18 mouse cellular contexts compared by ENCODE assay signal in the genomic region with DNA sequence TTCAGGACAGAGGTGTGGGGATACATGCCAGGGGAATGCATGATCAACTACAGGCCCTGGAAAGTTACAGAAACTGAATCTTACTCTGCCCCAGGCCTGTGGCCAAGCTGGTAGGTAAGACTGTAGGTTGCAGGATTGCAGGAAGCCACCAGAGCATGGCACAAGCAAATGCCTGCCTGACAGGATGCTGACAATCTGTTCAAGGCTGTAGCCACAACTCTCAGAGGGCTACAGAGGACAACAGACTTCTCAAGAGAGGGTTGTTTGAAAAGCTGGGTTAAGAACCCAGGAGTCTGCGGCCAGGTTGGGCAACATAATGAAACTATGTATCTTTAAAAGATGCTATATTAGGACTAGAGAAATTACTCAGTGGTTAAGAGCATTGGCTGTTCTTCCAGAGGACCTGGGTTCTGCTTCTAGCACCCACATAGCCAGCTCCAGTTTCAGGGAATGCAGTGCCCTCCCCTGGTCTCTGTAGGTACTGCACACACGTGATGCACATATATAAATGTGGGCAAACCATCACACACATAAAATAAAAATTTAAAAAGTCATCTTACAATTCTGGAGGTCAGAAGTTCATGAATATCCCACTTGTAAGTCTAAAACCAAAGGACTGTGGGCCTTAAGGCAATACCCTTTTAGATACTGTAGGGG. TPM values are rescaled to one million over a fixed set of nuclear protein-coding genes. Genes with fewer than 3 reads are reported as not detected.
DNase-seq lines count a peak whose midpoint lies in the region; ATAC-seq and TF ChIP-seq lines count a peak whose summit lies in the region.
"Had no signal": no experiment of that assay in that cellular context is flagged by ENCODE, and none has a peak within 500 bp of the region (broad histone marks: within the 10 kb centered on the region; RNA-seq: fewer than 3 reads in every experiment).

No protein-coding gene starts in this region.

- no peaks in the 10 kb centered on the region for H3K36me3 ChIP-seq in midbrain, embryonic 14.5 days (ENCODE audit: control insufficient read depth, insufficient read depth, low read length)
- H3K36me3 ChIP-seq: embryonic facial prominence, embryonic 15.5 days; forebrain, embryonic 10.5 days; heart, embryonic 15.5 days; neural tube, embryonic 12.5 days had no signal

- no peak overlapping the region for H3K4me2 ChIP-seq in midbrain, embryonic 14.5 days (ENCODE audit: low read length)
- H3K4me2 ChIP-seq: embryonic facial prominence, embryonic 15.5 days; heart, embryonic 15.5 days; neural tube, embryonic 12.5 days had no signal

- no peak for TF ChIP-seq POLR2A in bone marrow, adult 2 months (IDR thresholded peaks at IDR 0.05; ENCODE audit: borderline replicate concordance, control insufficient read depth, low read depth, low read length)

- WGBS in bone marrow, adult 2 months = 77% methylated on average over 2 of the region's 2 CpGs
- 96% methylated on average over 2 of the region's 2 CpGs for WGBS in midbrain, embryonic 14.5 days

- H3K4me1 ChIP-seq in bone marrow, adult 2 months (ENCODE audit: control insufficient read depth, insufficient read depth, low read length) = peaks cover 9% of the 10 kb centered on the region
- no peaks in the 10 kb centered on the region for H3K4me1 ChIP-seq in midbrain, embryonic 14.5 days (ENCODE audit: control insufficient read depth, insufficient read depth, low read length)
- H3K4me1 ChIP-seq: embryonic facial prominence, embryonic 15.5 days; forebrain, embryonic 10.5 days; neural tube, embryonic 12.5 days had no signal

- H3K9me3 ChIP-seq in midbrain, embryonic 14.5 days (ENCODE audit: control insufficient read depth, low read length) = no peaks in the 10 kb centered on the region
- H3K9me3 ChIP-seq: embryonic facial prominence, embryonic 15.5 days; forebrain, embryonic 10.5 days; heart, embryonic 15.5 days; neural tube, embryonic 12.5 days had no signal

- no peak overlapping the region for H3K4me3 ChIP-seq in layer of hippocampus, adult 2 months
- H3K4me3 ChIP-seq in bone marrow, adult 2 months (replicated peaks; ENCODE audit: control insufficient read depth, low read depth, low read length) = no peak overlapping the region
- H3K4me3 ChIP-seq in midbrain, embryonic 14.5 days (replicated peaks; ENCODE audit: low read depth, low read length) = no peak overlapping the region
- H3K4me3 ChIP-seq: embryonic facial prominence, embryonic 15.5 days; forebrain, embryonic 10.5 days; heart, embryonic 15.5 days; neural tube, embryonic 12.5 days had no signal

- peak; percentile 35 for TF ChIP-seq CTCF in layer of hippocampus, adult 2 months (conservative IDR thresholded peaks at IDR 0.05)
- TF ChIP-seq CTCF in bone marrow, adult 2 months (IDR thresholded peaks at IDR 0.05; ENCODE audit: control insufficient read depth, insufficient read depth, low read length) = 0 out of 2 replicates have a peak, but pooled peaks have one; percentile 10

- no peak for DNase-seq in layer of hippocampus, adult 2 months (ENCODE audit: low spot score in 2 of 2)
- DNase-seq in layer of hippocampus, adult 18-20 months (ENCODE audit: low spot score in 2 of 2) = no peak
- DNase-seq in thymus, postnatal 4 days = peak; percentile 38
- no peak for DNase-seq in thymus, adult 18-20 months
- no peak for DNase-seq in midbrain, embryonic 14.5 days
- no peak for DNase-seq in frontal cortex, postnatal 36 days (ENCODE audit: low spot score in 2 of 2)
- DNase-seq: cerebellum, postnatal 14 days; embryo, embryonic 11 days; layer of hippocampus, postnatal 36 days; lung, postnatal 10 days had no signal

- H3K27me3 ChIP-seq in midbrain, embryonic 14.5 days (ENCODE audit: control insufficient read depth, insufficient read depth, low read length) = no peaks in the 10 kb centered on the region
- H3K27me3 ChIP-seq: embryonic facial prominence, embryonic 15.5 days; heart, embryonic 15.5 days; neural tube, embryonic 12.5 days had no signal

- no peak overlapping the region for H3K27ac ChIP-seq in layer of hippocampus, adult 2 months
- H3K27ac ChIP-seq in bone marrow, adult 2 months (ENCODE audit: control insufficient read depth, insufficient read depth, low read depth, low read length, poor library complexity) = no peak overlapping the region
- H3K27ac ChIP-seq in midbrain, embryonic 14.5 days (replicated peaks; ENCODE audit: low read depth, low read length) = no peak overlapping the region
- H3K27ac ChIP-seq: embryonic facial prominence, embryonic 15.5 days; forebrain, embryonic 10.5 days; heart, embryonic 15.5 days; neural tube, embryonic 12.5 days had no signal

- H3K9ac ChIP-seq in midbrain, embryonic 14.5 days (replicated peaks; ENCODE audit: low read length) = no peak overlapping the region
- H3K9ac ChIP-seq: embryonic facial prominence, embryonic 15.5 days; heart, embryonic 15.5 days; neural tube, embryonic 12.5 days had no signal

- no peak for ATAC-seq in midbrain, embryonic 14.5 days (ENCODE audit: low FRiP score, low TSS enrichment)
- ATAC-seq: inflammation-experienced regulatory T-cells, adult 6 months had no signal

RNA-seq across cellular contexts. Expression of gene Scimp, which starts 10.1 kb away (rescaled TPM):
- total RNA-seq in layer of hippocampus, adult 2 months (2021) = not detected
- total RNA-seq in layer of hippocampus, adult 18-20 months (2021) = not detected
- polyA plus RNA-seq in bone marrow, adult 2 months (2011; ENCODE audit: insufficient read depth, insufficient read length, low replicate concordance, missing spikeins) = 1.9 TPM in 1 of 2 replicates, not detected in the other
- polyA plus RNA-seq in midbrain, embryonic 14.5 days (2014; fragmentation: Nextera tagmentation; extraction: Ambion mirVana) = 0.39 TPM in 1 of 2 replicates, not detected in the other
- total RNA-seq: layer of hippocampus, postnatal 36 days; left cerebral cortex, postnatal 36 days had no signal
- polyA plus RNA-seq: embryonic facial prominence, embryonic 15.5 days; forebrain, embryonic 10.5 days; kidney, embryonic 14.5 days; neural tube, embryonic 12.5 days had no signal

RNA-seq across cellular contexts. Expression of gene Zfp3, which starts 38.3 kb away (rescaled TPM):
- 10 to 100 TPM; 23.8 TPM for total RNA-seq in layer of hippocampus, adult 2 months (2021)
- 10 to 100 TPM; 22.5 to 24.6 TPM for total RNA-seq in layer of hippocampus, adult 18-20 months (2021)
- 1.1 and 1.7 TPM in 2 replicates for polyA plus RNA-seq in bone marrow, adult 2 months (2011; ENCODE audit: insufficient read depth, insufficient read length, low replicate concordance, missing spikeins)
- polyA plus RNA-seq in midbrain, embryonic 14.5 days (2014; fragmentation: Nextera tagmentation; extraction: Ambion mirVana) = 14.8 and 16.8 TPM in 2 replicates

RNA-seq across cellular contexts. Expression of gene Rabep1, which starts 42.2 kb away (rescaled TPM):
- total RNA-seq in layer of hippocampus, adult 2 months (2021) = 100 to 1,000 TPM; 122 to 124 TPM
- total RNA-seq in layer of hippocampus, adult 18-20 months (2021) = 100 to 1,000 TPM; 128 to 130 TPM
- polyA plus RNA-seq in bone marrow, adult 2 months (2011; ENCODE audit: insufficient read depth, insufficient read length, low replicate concordance, missing spikeins) = 12.6 and 28.8 TPM in 2 replicates
- 69.9 and 77.0 TPM in 2 replicates for polyA plus RNA-seq in midbrain, embryonic 14.5 days (2014; fragmentation: Nextera tagmentation; extraction: Ambion mirVana)
